Mouse (Mus musculus): ENCODE data around the gene Trabd2b.

The Trabd2b gene

DNA sequence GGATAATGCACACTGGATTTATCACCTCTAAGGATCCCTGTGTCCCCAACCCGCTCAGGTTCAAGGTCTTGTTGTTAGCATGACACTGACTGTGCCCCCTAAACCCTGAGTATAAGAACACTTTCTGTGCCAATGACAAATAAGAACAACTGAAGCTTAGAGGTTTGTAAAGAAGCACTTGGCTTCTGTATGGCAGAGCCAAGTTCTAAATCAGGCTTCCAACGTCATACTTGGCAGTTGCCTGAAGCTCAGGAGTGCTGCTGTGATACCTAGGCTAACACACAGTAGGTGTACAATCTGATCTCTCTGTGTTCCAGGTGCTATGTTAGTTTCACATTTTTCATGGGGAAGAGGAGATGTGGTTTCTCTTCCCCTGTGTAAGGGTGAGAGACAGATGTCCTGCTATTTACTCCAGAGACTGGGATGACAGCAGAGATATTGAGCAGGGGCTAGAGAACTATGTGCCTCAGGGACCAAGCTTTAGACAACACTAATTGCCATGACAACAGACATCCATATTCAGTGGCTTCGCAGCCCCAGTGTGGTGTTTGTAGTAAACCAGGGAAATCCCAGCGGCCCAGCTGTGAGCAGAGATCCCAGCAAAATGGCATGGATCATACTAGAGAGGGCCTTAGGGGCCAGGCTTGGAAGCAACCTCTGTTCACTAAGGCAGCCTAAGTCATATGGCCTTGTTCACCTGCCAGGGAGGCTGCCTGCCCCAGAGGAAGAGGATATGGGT, 89.3 kb downstream of the Trabd2b start:
- DNase-seq: no peak

DNA sequence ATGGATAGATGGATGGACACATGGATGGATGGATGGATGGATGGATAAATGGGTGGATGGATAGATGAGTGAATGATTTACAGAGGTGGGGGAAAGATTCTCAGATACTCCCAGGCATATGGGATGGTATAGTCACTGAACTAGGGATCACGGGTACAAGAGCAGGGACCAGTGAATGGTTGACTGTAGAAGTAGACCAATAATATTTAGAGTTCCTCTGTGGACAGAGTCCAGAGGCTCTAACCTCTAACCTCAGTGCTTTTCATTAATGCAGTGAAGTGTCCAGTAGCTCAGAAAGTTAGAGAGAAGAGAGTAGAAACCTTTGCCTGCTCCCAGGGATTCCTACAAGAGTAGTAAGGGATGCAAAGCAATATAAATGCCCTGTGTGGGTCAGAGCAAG, 93.1 kb downstream of the Trabd2b start:
- no peak for DNase-seq

DNA sequence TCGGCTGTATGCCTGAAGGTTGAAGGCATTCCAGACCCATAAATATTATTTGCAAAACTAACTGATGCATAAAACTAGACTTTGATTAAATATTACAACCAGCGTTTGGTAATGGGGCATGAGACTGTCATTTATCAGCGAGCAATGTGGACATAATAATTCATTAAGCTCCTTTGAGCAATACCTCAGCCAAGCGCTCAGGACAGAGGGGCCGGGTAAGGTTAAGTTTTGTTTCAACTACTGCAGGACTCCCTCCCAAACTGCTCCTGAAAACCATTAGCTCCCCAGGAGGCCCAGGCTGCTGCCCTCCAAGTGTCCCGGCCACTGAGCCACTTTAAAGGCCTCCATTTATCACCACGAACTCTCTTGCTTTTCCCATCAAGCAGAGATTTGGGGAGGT, 93.8 kb downstream of the Trabd2b start:
- no peak for DNase-seq

DNA sequence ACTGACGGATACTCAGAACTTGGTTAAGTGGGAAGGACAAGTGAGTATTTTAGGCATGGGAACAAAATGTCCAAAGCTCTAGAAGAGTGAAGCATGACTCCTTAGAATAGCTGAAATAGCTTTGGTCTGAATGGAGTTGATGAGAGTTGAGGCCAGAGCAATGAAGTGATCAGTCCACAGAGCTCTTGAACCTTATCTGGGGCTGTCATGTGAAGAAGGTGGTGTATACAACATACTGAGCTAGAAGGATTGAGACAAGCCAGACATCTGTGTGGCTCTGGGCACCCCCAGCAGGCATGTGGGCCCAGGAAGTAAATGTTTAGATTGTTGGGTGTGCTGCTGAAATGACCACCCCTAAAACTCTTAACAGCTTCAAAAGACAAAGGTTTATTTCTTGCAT, 94.5 kb downstream of the Trabd2b start:
- no peak for DNase-seq

DNA sequence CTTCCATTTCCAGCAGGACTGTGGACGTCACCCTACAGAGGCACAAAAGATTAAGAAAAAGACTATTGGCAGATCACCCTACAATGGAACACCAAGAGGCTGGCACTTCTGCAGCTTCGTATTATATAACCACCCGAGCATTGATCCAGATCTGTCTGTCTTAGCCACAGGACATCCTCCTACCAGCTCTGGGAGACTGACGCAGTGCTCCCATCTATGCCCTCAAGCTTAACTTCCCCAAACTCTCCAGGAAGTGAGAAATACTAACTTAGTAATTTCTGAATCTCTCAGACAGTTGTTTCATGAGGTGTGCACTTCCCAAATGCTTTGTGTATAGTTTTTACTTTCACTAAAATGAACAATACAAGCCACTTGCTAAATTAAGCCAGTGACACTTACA, 95.1 kb downstream of the Trabd2b start:
- DNase-seq: no peak

DNA sequence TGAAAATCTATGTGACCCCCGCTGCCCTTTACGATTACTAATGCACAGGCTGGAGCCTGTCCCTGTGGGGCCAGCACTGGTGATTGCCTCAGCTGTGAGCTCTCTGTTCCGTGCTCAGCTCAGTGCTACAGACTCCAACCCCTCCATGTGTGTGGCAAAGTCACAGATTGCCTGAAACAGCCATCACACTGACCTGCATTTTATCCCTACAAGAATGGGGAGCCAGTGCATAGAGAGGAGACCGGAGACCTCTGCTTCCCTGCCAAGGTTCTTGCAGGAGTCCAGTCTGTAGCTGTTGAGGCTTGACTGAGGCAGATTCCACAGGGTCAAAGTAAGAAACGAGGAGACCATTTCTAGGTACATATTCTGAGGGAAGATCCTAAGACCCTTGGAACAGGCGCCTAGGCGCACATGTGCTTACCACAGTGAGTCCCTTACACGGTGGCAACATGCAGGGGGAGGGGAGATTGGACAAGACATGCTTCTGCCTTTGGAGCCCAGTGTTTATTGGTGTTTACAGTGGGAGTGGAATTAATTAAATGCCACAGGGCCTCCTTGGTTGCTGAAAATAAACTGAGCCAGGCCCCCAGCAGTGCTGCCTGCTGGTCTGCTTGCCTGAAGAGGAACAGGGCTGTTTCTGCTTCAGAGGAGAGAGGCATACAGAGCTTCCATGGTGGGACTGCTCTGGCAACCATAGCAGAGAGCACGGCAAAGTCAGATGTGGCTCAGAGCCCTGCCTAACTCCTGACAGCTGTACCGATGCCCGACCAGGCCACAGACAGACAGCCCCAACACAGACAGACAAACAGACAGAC, 97.9 kb downstream of the Trabd2b start:
- peak; percentile 24 to 54 for DNase-seq

DNA sequence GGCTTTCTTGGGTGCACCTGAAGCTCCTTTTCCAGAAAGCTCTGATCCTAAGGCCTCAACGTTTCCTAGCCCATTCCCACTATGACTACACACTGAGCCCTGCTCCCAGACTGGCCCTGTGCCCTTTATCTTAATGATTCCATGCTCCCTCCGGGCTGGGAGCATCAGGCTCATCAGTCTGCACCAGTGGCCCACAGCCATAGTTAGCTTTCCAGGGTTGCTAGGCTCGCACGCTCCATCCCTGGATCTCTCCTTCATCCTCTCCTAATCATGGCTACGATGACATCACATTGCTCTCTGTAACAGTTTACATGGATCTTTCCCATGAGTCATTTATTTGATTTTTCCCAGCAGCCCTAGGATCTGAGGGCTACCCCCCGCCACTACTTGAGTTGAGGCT, 103.1 kb downstream of the Trabd2b start:
- DNase-seq: no peak

DNA sequence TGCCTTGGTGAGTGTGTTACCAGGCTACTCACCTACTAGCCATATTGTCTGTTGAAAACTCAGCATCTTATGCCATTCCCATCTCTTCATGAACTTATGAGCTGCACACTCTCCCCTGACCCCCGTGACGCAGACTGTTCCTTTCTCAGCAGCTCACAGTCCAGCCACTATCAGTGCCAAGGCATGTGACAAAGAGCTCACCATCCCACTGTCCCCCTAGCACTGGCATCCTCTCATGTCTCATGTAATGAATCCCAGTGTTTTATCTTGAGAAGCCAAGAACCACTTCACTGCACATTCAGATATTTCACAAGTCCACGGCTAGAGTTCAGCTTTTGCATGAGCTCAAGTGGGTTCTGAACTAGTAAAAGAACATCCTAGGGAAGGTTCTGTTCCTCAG, 105.1 kb downstream of the Trabd2b start:
- DNase-seq: no peak

DNA sequence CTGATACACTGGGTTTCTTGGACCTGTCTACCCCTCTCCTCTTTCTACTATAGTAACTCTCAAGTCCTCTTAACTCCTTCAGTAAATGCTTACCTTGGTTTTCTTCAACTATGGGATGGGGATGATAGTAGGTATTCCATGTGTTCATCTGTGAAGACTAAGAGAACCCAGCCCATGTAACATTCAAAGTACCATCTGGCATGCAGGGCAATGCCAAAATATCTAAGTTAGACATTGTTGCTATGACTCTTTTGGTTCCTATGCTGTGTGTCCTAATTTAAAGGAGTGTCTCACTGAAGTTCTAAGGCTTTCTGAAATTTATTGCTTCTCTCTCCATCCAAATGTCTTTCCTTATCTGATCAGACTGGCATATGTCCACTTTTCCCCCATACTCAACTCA, 106.6 kb downstream of the Trabd2b start:
- DNase-seq: no peak

DNA sequence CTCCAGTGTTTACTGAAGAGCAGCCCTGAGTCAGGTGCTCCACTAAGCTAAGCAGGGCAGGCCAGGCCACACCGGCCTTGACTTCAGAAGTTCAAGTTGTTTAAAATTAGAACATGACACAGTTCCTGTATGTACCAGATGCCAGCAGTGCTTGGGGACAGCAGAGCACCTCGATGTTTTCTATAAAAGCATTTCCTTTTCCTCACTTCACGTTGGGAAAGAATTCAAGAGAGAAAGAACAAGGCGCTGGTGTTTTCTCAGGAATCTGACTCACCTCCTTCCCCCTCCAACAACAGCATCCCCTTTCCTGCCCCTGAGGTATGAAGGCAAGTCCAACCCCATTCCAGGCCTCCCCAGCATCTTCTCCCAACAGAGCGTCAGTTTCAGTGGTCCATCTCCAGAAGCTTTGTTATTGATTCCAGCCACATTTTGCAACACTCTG, 108.8 kb downstream of the Trabd2b start:
- no peak for DNase-seq

DNA sequence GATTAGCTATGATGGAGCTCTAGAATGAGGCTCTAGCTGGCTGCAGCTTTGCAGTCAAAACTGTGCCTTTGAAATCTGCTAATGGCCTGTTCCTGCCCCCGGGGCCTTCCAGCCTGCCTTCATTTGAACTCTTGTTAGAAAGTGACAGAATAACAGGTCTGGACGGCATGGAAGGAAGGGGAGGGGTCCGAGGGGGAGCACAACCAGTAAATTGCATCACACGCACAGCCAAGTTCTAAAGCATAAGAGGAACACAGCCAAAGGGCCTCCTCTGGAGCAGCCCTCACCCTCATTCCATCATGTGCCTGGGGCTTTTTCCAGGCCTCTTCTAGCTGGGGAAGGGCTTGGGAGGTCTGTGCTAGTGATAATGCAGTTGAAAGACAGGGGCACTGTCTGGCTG, 110.1 kb downstream of the Trabd2b start:
- DNase-seq: no peak

DNA sequence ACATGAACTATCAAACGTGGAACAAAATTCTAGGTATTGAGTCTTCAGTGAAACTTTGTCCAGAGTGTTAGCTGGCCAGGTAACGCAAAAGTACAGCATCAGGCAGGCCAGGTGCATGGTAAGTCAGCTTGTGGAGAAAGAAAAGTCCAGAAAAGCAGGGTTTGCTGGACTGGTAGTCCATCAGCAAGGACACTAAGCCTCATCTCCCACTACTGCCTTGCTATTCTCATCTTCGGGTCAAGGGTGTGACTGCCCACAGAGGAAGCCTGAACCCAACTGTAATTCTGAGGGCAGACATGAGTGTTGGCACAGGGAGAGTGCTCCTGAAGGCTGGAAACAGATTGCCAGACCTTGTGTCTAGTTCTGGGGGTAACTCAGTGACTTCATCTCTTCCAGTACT, 111.5 kb downstream of the Trabd2b start:
- no peak for DNase-seq

DNA sequence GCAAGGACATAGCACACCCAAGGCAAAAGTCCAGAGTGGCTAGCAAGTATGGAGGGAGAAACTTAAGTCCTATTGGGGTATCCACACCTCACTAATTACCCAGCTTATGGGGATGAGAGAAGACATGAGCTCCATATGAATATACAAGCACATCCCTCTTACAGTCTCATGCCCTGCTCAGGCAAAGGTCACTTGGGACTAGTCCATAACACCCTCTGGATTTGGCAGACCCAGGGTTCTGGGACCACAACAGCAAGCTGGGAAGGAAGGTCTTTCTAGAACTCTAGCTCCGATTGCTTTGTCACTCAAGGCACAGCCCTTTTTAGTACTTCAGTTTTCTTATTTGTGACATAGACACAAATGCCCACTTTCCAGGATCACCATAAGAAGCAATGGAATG, 112.0 kb downstream of the Trabd2b start:
- DNase-seq: no peak

DNA sequence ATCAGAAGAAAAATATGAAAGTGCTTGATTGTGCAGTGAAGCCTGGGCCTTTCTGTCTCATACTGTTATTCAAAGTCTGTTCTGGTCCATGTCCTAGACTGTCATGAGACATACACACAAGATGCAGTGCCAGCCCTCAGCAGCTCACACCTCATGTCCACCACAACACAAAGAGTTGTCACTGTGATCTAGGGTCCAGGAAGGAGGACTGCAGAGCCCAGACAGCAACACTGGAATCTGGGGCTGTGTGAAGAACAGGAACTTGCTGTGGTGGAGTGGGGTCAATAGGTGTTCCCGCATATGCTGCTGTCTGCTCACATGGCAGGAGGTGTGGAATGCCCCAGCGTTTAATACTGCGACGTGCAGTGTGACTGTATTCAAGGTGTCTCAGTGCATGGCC, 112.8 kb downstream of the Trabd2b start:
- DNase-seq: no peak

DNA sequence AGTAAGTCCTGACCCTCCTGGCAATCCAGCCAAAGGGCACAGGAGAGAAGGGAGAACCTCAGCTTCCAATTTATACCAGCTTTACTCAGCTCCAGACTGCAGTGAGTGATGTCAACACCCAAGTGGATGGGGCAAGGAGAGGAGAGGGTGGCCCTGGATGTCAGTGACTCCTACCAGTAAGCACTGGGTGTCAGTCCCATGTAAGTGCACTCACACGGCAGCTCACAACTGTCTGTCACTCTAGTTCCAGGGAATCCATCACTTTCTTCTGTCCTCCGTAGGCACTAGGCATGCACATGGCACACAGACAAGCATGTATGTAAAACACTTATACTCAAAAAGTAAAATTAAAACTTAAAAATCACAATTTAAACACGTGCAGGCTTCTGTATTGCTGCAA, 113.4 kb downstream of the Trabd2b start:
- DNase-seq: no peak

DNA sequence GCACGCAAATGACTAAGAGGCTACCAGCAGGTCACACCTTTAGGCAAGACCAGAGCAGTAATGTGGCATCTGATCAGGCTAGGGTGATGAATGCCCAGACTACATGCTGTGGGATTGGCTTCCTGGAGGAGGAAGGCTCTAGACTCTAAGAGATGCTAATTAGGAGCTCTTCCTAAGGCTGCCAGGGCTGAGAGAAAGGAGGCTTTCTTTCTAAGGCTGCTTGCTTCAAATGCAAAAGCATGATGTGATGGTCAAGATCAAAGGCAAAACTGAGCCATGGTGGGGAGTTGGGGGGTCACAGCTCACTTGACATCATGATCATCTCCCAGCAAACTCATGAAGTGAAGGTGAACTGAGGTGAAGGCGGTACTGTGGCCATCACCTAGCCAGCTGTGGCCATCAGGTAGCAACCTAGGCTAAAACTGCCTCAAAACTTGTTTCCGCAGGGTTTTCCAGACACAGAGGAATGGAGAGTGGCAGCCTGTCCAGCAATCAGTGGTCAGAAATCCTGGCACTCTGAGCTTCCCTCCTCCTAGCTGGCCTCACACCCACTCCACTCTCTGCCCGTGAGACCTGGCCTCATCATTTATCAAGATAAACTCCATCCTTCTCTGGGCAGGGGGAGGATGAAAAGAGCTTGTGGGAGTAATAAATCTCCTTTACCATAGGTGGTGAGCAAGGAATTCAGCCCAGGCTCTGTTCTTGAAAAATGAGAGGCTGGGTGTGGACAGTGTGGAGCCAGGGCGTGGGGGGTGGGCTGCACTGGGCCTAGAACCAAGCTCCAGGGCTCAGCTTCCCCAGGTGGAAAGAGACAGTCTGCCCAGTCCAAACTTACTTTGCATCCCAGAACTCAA, 117.0 kb downstream of the Trabd2b start:
- DNase-seq: no peak

DNA sequence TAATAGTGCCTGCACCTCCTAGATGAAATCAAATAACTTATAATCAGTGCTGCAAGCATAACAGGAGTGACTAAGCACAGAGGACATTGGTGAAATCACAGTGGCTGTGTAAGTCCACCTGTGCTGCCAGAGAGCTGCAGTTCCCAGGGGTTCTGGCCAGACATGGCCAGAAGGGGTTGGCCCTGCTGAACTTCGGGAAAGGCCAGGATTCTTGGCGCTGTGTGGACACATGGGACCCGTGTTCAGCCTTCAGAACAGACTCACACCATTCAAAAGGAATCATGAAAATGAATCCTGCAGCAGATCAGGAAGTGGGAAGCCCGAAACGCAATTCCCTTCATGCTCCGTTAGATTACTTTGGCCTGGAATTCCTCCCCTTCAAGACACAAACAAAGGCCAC, 125.1 kb downstream of the Trabd2b start:
- DNase-seq: no peak

DNA sequence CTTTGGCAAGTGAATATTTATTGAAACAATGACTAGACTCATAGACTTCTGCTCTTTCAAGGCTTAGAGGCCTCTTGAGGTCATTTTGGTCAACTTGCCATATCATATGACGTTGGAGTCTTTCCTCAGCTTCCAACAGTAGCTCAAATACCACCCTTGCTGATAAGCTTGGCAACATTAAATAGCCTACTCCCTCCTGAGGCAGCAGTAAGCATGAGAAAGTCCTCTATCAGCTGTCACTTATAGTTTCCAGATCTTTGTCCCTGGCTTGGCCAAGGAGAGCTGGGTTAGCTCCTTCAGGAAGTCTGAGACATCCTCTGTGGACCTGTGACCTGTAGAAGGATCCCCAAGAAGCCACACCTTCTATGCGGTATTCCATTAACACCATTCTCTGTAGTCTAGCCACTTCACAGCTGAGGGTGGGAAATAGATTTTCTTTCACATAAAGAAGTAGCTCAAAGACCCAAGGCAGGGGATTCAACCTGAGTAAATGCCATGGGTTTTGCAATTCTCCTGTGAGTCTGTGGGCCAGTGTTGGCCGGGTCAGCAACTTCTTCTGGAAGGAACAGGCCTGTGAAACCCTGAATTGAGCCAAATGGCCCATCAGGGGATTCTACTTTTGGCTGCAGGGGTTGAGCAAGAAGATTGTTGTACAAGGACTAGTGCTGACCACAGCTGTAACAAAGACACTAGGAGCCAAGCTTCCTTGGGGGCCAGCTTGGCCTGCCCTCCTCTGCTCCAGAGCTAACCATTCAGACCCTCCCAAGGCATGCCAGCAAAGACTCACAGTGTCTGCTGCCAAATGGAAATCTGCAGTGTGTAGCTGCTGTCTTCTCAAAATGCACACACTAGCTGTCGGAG, 127.6 kb downstream of the Trabd2b start:
- DNase-seq: peak in 1 of 2 experiments; percentile 41

DNA sequence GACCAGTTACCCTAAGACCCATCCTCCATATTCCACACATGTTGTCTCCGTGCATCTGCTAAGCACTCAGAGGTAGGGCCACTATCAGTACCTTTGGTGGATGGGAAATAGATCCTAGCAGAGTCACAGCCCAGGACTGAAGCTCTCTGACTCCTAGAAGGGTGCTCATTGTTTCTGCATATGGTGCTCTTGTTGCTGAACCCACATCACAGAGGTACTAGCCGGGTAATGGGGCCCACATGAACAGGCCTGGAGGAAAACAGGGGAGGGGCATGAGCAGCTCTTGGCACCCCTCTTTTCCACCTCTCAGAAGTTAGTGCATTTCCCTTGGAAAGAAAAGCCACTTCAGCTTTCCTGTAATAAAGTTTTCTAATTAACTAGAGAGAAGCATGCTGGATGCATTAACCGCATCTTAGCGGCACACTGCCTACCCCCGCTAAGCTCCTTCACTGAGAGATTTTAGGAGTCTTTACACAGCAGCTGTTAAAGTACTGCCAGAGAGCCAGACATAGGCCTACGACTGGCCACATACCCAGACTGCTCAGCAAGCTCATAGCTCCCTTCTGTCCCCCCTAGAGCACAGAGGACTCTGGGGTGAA, 131.0 kb downstream of the Trabd2b start:
- no peak for DNase-seq

DNA sequence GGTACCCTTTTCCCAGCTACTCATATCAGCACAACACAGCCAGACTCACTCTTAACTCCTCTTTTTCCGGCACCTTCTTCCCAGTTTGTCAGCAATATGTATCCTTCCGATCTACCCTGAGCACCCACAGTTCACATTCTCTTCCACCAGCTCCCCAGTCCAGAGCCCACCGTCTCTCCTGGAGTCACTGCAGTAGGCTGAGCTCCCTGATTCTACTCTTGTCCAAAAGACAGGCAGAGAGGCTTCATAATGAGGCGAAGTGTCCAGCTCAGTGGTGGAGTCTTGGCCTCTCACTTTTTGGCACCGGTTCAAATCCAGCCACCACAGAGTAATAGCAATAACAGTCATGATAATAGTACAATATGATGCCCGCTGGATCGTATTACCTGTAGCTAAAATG, 133.5 kb downstream of the Trabd2b start:
- DNase-seq: no peak

DNA sequence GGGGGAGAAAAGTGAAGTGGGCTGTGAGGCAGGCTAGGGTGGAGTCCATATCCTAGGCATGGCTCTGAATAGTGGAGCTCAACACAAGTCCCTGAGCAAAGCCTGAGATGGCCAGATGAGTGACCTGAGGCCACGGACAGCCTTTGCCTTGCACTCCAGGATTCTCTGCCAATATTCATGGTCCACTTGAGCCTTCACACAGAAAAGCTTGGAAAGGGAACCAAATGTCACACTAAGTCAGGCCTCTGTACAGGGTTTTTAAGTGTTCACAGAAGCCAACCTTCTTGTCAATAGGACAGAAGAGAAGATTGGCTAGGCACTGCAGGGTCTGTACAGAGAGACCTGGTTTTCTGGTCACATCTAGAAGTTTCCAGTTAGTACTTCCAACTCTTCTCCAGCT, 134.7 kb downstream of the Trabd2b start:
- DNase-seq: no peak

DNA sequence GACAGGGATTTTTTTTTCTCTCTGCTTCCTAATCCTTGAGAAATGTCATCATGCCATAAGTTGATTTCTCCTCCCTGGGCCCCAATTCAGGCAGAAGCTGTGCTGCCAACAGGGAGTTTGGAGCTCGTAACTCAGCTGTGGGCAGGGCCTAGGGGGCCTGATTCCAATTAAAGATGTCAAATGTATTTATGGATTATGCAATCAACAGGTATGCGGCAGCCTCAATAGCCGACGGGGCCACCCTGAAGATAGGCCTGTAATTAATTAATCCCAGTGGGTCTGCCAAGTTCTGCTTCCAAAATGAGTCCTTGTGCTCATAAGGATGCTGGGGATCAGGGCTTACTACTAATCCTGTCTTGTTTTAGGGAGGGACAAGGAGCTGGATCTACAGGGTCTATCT, 135.6 kb downstream of the Trabd2b start:
- no peak for DNase-seq
